10 mouse cellular contexts compared by ENCODE assay signal in the genomic region with DNA sequence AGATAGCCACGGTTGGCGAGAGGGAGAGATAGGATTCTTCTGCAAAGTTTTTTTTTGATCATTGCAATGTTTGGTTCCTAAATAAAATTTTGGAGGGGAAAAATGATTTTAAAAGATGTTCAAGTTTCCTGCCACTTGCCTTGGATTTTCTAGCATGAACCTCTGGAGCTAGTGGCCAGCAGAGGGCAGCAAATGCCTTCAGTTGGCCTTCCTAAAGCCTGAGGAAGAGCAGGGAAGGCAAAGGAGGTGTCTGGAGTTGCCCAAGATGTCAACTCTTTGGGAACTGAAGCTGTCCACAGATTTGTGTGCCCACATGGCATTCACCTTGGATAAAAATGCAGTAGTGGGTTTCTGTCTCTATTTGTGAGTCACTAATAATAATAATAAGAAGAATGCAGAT. TPM values are rescaled to one million over a fixed set of nuclear protein-coding genes. Genes with fewer than 3 reads are reported as not detected.
DNase-seq lines count a peak whose midpoint lies in the region; ATAC-seq lines count a peak whose summit lies in the region.
"Had no signal": no experiment of that assay in that cellular context is flagged by ENCODE, and none has a peak within 500 bp of the region (broad histone marks: within the 10 kb centered on the region; RNA-seq: fewer than 3 reads in every experiment).

No protein-coding gene starts in this region.

- H3K4me3 ChIP-seq in hindbrain, embryonic 14.5 days (replicated peaks; ENCODE audit: low read length), result no peak overlapping the region
- no peak overlapping the region for H3K4me3 ChIP-seq in hindbrain, embryonic 12.5 days
- H3K4me3 ChIP-seq: embryonic facial prominence, embryonic 13.5 days had no signal

- H3K9ac ChIP-seq in hindbrain, embryonic 14.5 days, result no peak overlapping the region
- no peak overlapping the region for H3K9ac ChIP-seq in hindbrain, embryonic 12.5 days
- H3K9ac ChIP-seq: embryonic facial prominence, embryonic 13.5 days had no signal

- no peaks in the 10 kb centered on the region for H3K27me3 ChIP-seq in hindbrain, embryonic 14.5 days (ENCODE audit: control insufficient read depth, insufficient read depth, low read length)
- peaks cover 3% of the 10 kb centered on the region; the same call in 1 of the 2 replicates for H3K27me3 ChIP-seq in hindbrain, embryonic 12.5 days

- H3K4me2 ChIP-seq in hindbrain, embryonic 14.5 days (replicated peaks), result no peak overlapping the region
- no peak overlapping the region for H3K4me2 ChIP-seq in hindbrain, embryonic 12.5 days (replicated peaks)
- H3K4me2 ChIP-seq: embryonic facial prominence, embryonic 13.5 days had no signal

- H3K4me1 ChIP-seq in hindbrain, embryonic 14.5 days (replicated peaks; ENCODE audit: control insufficient read depth, insufficient read depth, low read length), result no peaks in the 10 kb centered on the region
- no peaks in the 10 kb centered on the region for H3K4me1 ChIP-seq in hindbrain, embryonic 12.5 days
- H3K4me1 ChIP-seq: embryonic facial prominence, embryonic 13.5 days had no signal

- no peaks in the 10 kb centered on the region for H3K9me3 ChIP-seq in hindbrain, embryonic 14.5 days (ENCODE audit: control insufficient read depth, low read length)
- no peaks in the 10 kb centered on the region for H3K9me3 ChIP-seq in hindbrain, embryonic 12.5 days (replicated peaks)
- H3K9me3 ChIP-seq: embryonic facial prominence, embryonic 13.5 days had no signal

- WGBS in hindbrain, embryonic 14.5 days, result 21% methylated on average over 2 of the region's 2 CpGs
- WGBS in hindbrain, embryonic 12.5 days, result 19% methylated on average over 2 of the region's 2 CpGs

- DNase-seq in hindbrain, embryonic 14.5 days (ENCODE audit: low spot score), result peak; percentile 91
- peak; percentile 69 to 89 for DNase-seq in adrenal gland, adult (ENCODE audit: inconsistent age in 2 of 2, low spot score in 1 of 2)
- DNase-seq in embryo, embryonic 10 days (ENCODE audit: low spot score), result peak; percentile 89
- peak; percentile 69 to 81 for DNase-seq in heart, postnatal 36 days
- DNase-seq in left cerebral cortex, postnatal 25 days (ENCODE audit: low spot score in 2 of 2), result peak; percentile 80 to 83
- peak; percentile 70 for DNase-seq in ovary, postnatal 36 days (ENCODE audit: low spot score)
- peak; percentile 59 to 81 for DNase-seq in urinary bladder, postnatal 4 days (ENCODE audit: low spot score in 2 of 2)

- H3K36me3 ChIP-seq in hindbrain, embryonic 14.5 days (replicated peaks; ENCODE audit: control insufficient read depth, insufficient read depth), result no peaks in the 10 kb centered on the region
- H3K36me3 ChIP-seq in hindbrain, embryonic 12.5 days, result no peaks in the 10 kb centered on the region
- H3K36me3 ChIP-seq: embryonic facial prominence, embryonic 13.5 days had no signal

- no peak overlapping the region for H3K27ac ChIP-seq in hindbrain, embryonic 14.5 days
- H3K27ac ChIP-seq in hindbrain, embryonic 12.5 days, result no peak overlapping the region
- H3K27ac ChIP-seq: embryonic facial prominence, embryonic 13.5 days had no signal

- ATAC-seq in hindbrain, embryonic 14.5 days (ENCODE audit: low FRiP score), result no peak
- no peak for ATAC-seq in hindbrain, embryonic 12.5 days (ENCODE audit: low FRiP score)

- intact Hi-C loops in heart, postnatal 36 days (cut with DNase I), result loop anchor here (1.0 to 2.0 kb wide), 5 partner anchors 179 to 545 kb away; no protein-coding TSS in a partner anchor
- intact Hi-C loops in left cerebral cortex, postnatal 25 days (cut with DNase I), result loop anchor here (1.0 to 5.0 kb wide), 5 partner anchors 181 to 548 kb away; no protein-coding TSS in a partner anchor

RNA-seq across cellular contexts. Expression of a gene that starts 2.7 kb away (rescaled TPM):
- polyA plus RNA-seq in hindbrain, embryonic 14.5 days (2014; fragmentation: Nextera tagmentation; extraction: Ambion mirVana), result not detected in 2 replicates
- polyA plus RNA-seq in hindbrain, embryonic 12.5 days (2016; fragmentation: Nextera tagmentation; extraction: Ambion mirVana), result not detected in 2 replicates
- not detected for total RNA-seq in heart, postnatal 36 days (2021)
- total RNA-seq in left cerebral cortex, postnatal 25 days (2021), result not detected
- total RNA-seq: neutrophil, adult 5-6 weeks had no signal
- polyA plus RNA-seq: embryonic facial prominence, embryonic 13.5 days had no signal

RNA-seq across cellular contexts. Expression of a gene that starts 12.8 kb away (rescaled TPM):
- polyA plus RNA-seq in hindbrain, embryonic 14.5 days (2014; fragmentation: Nextera tagmentation; extraction: Ambion mirVana), result not detected in 2 replicates
- polyA plus RNA-seq in hindbrain, embryonic 12.5 days (2016; fragmentation: Nextera tagmentation; extraction: Ambion mirVana), result not detected in 2 replicates
- not detected for total RNA-seq in heart, postnatal 36 days (2021)
- total RNA-seq in left cerebral cortex, postnatal 25 days (2021), result not detected
- total RNA-seq: neutrophil, adult 5-6 weeks had no signal
- polyA plus RNA-seq: embryonic facial prominence, embryonic 13.5 days had no signal

RNA-seq across cellular contexts. Expression of a gene that starts 28.5 kb away (rescaled TPM):
- not detected in 2 replicates for polyA plus RNA-seq in hindbrain, embryonic 14.5 days (2014; fragmentation: Nextera tagmentation; extraction: Ambion mirVana)
- polyA plus RNA-seq in hindbrain, embryonic 12.5 days (2016; fragmentation: Nextera tagmentation; extraction: Ambion mirVana), result not detected in 2 replicates
- total RNA-seq in heart, postnatal 36 days (2021), result not detected
- not detected for total RNA-seq in left cerebral cortex, postnatal 25 days (2021)
- polyA plus RNA-seq: embryonic facial prominence, embryonic 13.5 days had no signal

RNA-seq across cellular contexts. Expression of a gene that starts 30.7 kb away (rescaled TPM):
- polyA plus RNA-seq in hindbrain, embryonic 14.5 days (2014; fragmentation: Nextera tagmentation; extraction: Ambion mirVana), result not detected in 2 replicates
- polyA plus RNA-seq in hindbrain, embryonic 12.5 days (2016; fragmentation: Nextera tagmentation; extraction: Ambion mirVana), result not detected in 2 replicates
- total RNA-seq in heart, postnatal 36 days (2021), result not detected
- total RNA-seq in left cerebral cortex, postnatal 25 days (2021), result not detected
- total RNA-seq: neutrophil, adult 5-6 weeks had no signal
- polyA plus RNA-seq: embryonic facial prominence, embryonic 13.5 days had no signal

RNA-seq across cellular contexts. Expression of a gene that starts 43.0 kb away (rescaled TPM):
- polyA plus RNA-seq in hindbrain, embryonic 14.5 days (2014; fragmentation: Nextera tagmentation; extraction: Ambion mirVana), result 0.15 and 0.23 TPM in 2 replicates
- 0.14 and 0.30 TPM in 2 replicates for polyA plus RNA-seq in hindbrain, embryonic 12.5 days (2016; fragmentation: Nextera tagmentation; extraction: Ambion mirVana)
- not detected for total RNA-seq in heart, postnatal 36 days (2021)
- not detected for total RNA-seq in left cerebral cortex, postnatal 25 days (2021)
- total RNA-seq: neutrophil, adult 5-6 weeks had no signal
